Mouse (Mus musculus): ENCODE results near the gene Haghl. TPM values are rescaled to one million over a fixed set of nuclear protein-coding genes. Genes with fewer than 3 reads are reported as not detected.
"Not testable (repeated sequence)": the region's sequence is repeated elsewhere in the genome, so short reads cannot be mapped to it uniquely, and the experiment has no call there.

Gene Haghl
- polyA plus RNA-seq, 1 experiment from 2014 or later: 42.1 TPM

GRCm38 (mm10) chr17:25808789-25809605 lies 23.5 kb upstream of the Haghl start, which contains the start of gene Fbxl16:
Gene Fbxl16 (plus strand): TSS chr17:25809085.
- H3K27me3 ChIP-seq (replicated peaks; ENCODE audit: control insufficient read depth, insufficient read depth, low read length): peaks cover 32% of the 10 kb centered on the region
- ATAC-seq (ENCODE audit: low read depth): peak; percentile 85
- H3K27ac ChIP-seq (replicated peaks; ENCODE audit: low read depth, low read length): peak within 1 kb of the TSS; percentile 44; the same call in 1 of the 2 replicates
- H3K9me3 ChIP-seq (ENCODE audit: control insufficient read depth, low read length): no peaks in the 10 kb centered on the region
- peak; percentile 93 for DNase-seq (ENCODE audit: low spot score)
- no peaks in the 10 kb centered on the region for H3K36me3 ChIP-seq (ENCODE audit: control insufficient read depth, insufficient read depth, low read length)
- peak within 1 kb of the TSS; percentile 73 for H3K9ac ChIP-seq (ENCODE audit: low read depth, low read length)
- H3K4me2 ChIP-seq (ENCODE audit: low read depth, low read length): peak within 1 kb of the TSS; percentile 93
- WGBS: 0% methylated on average over 15 of the region's 100 CpGs
- peaks cover 8% of the 10 kb centered on the region; the same call in 1 of the 2 replicates for H3K4me1 ChIP-seq (ENCODE audit: control insufficient read depth, insufficient read depth, low read length)
- peak within 1 kb of the TSS; percentile 69 for H3K4me3 ChIP-seq (ENCODE audit: low read depth, low read length)

GRCm38 (mm10) chr17:25808028-25808427 lies 22.6 kb upstream of the Haghl start:
- Histone ChIP-seq H3K4me2 (ENCODE audit: low read depth, low read length) (peak overlapping the region; percentile 93), H3K9ac (ENCODE audit: low read depth, low read length) (peak overlapping the region; percentile 73; the same call in 1 of the 2 replicates), H3K27me3 (replicated peaks; ENCODE audit: control insufficient read depth, insufficient read depth, low read length) (peaks cover 32% of the 10 kb centered on the region), H3K9me3 (ENCODE audit: control insufficient read depth, low read length) (no peaks in the 10 kb centered on the region), H3K36me3 (ENCODE audit: control insufficient read depth, insufficient read depth, low read length) (no peaks in the 10 kb centered on the region), H3K4me3 (ENCODE audit: low read depth, low read length) (peak overlapping the region; percentile 69), H3K27ac (replicated peaks; ENCODE audit: low read depth, low read length) (no peak overlapping the region), H3K4me1 (ENCODE audit: control insufficient read depth, insufficient read depth, low read length) (0 out of 2 replicates have a peak, but pooled peaks cover 5% of the 10 kb centered on the region)
- no peak for ATAC-seq (ENCODE audit: low read depth)
- DNase-seq (ENCODE audit: low spot score): no peak
- WGBS: 40% methylated on average over 5 of the region's 5 CpGs

DNA sequence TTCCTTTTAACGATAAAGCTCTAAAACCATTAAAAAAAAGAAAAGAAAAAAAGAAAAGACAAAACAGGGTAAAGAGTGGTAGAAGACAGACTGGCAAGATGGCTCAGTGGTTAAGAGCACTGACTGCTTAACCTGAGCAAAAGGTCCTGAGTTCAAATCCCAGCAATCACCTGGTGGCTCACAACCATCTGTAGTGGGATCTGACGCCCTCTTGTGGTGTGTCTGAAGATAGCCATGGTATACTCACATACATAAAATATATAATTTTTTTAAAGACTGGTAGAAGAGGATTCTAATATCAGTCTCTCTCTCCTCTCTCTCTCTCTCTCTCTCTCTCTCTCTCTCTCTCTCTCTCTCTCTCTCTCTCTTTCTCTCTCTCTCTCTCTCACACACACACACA lies 22.0 kb upstream of the Haghl start:
- H3K4me3 ChIP-seq (ENCODE audit: low read depth, low read length); H3K9ac ChIP-seq (ENCODE audit: low read depth, low read length); H3K4me2 ChIP-seq (ENCODE audit: low read depth, low read length); H3K9me3 ChIP-seq (ENCODE audit: control insufficient read depth, low read length); H3K36me3 ChIP-seq (ENCODE audit: control insufficient read depth, insufficient read depth, low read length); ATAC-seq (ENCODE audit: low read depth); H3K4me1 ChIP-seq (ENCODE audit: control insufficient read depth, insufficient read depth, low read length); H3K27ac ChIP-seq (replicated peaks; ENCODE audit: low read depth, low read length); DNase-seq (ENCODE audit: low spot score): not testable (repeated sequence)
- WGBS: 53% methylated on average over 2 of the region's 2 CpGs
- peaks cover 32% of the 10 kb centered on the region for H3K27me3 ChIP-seq (replicated peaks; ENCODE audit: control insufficient read depth, insufficient read depth, low read length)

- ATAC-seq (ENCODE audit: low read depth): no peak
- no peaks in the 10 kb centered on the region for H3K36me3 ChIP-seq (ENCODE audit: control insufficient read depth, insufficient read depth, low read length)
Measured at GRCm38 (mm10) chr17:25806507-25806906, 21.0 kb upstream of the Haghl start.

DNA sequence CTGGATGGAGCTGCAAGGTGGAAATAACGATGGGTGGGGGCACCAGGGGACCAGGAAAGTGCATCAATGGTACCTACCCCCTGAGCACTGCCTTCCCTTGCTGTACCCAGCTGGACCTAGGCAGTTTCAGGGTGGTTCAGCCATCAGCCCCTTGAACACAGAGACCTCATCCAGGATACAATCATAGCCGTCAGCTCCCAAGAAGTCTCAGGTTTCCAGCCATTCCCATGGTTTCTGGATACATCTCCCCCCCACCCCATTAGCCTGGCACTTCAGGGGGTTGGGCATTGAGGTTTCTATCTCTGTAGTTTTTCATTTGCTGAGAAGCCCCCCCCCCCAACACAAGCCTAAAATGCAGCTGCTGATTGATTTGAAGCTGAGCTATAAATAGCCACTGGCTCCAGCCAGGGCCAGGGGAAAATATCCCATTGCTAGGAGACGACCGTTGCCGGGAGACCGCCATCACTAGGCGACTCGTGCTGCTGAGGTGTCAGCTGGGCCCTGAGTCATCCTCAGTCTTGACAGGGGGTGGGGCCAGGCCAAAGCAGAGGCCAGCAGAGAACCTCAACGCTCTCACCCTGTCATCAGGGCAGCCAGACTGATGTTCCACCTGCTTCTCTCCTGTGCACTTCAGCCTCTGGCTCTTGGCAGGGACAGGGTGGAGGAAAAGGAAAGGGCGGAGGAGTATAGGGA lies 17.5 kb upstream of the Haghl start:
- Histone ChIP-seq H3K27me3 (replicated peaks; ENCODE audit: control insufficient read depth, insufficient read depth, low read length) (peaks cover 1% of the 10 kb centered on the region), H3K4me3 (ENCODE audit: low read depth, low read length) (no peak overlapping the region), H3K4me1 (ENCODE audit: control insufficient read depth, insufficient read depth, low read length) (no peaks in the 10 kb centered on the region), H3K9ac (ENCODE audit: low read depth, low read length) (no peak overlapping the region), H3K9me3 (ENCODE audit: control insufficient read depth, low read length) (no peaks in the 10 kb centered on the region), H3K4me2 (ENCODE audit: low read depth, low read length) (no peak overlapping the region), H3K27ac (replicated peaks; ENCODE audit: low read depth, low read length) (no peak overlapping the region), H3K36me3 (ENCODE audit: control insufficient read depth, insufficient read depth, low read length) (no peaks in the 10 kb centered on the region)
- DNase-seq (ENCODE audit: low spot score): peak; percentile 79
- WGBS: 12% methylated on average over 10 of the region's 10 CpGs
- peak; percentile 82 for ATAC-seq (ENCODE audit: low read depth)

More at GRCm38 (mm10) chr17:25806507-25806906, 21.0 kb upstream of the Haghl start:
- Histone ChIP-seq H3K4me2 (ENCODE audit: low read depth, low read length) (no peak overlapping the region), H3K9me3 (ENCODE audit: control insufficient read depth, low read length) (no peaks in the 10 kb centered on the region), H3K9ac (ENCODE audit: low read depth, low read length) (no peak overlapping the region), H3K27ac (replicated peaks; ENCODE audit: low read depth, low read length) (no peak overlapping the region), H3K4me1 (ENCODE audit: control insufficient read depth, insufficient read depth, low read length) (0 out of 2 replicates have a peak, but pooled peaks cover 5% of the 10 kb centered on the region), H3K27me3 (replicated peaks; ENCODE audit: control insufficient read depth, insufficient read depth, low read length) (peaks cover 32% of the 10 kb centered on the region), H3K4me3 (ENCODE audit: low read depth, low read length) (no peak overlapping the region)
- WGBS: 75% methylated on average over 4 of the region's 4 CpGs
- DNase-seq (ENCODE audit: low spot score): no peak

GRCm38 (mm10) chr17:25801029-25801428 lies 15.6 kb upstream of the Haghl start:
- no peak overlapping the region for H3K9ac ChIP-seq (ENCODE audit: low read depth, low read length)
- H3K4me1 ChIP-seq (ENCODE audit: control insufficient read depth, insufficient read depth, low read length): peaks cover 8% of the 10 kb centered on the region
- peak; percentile 80 for DNase-seq (ENCODE audit: low spot score)
- peak; percentile 26; the same call in 1 of the 2 replicates for ATAC-seq (ENCODE audit: low read depth)
- H3K4me2 ChIP-seq (ENCODE audit: low read depth, low read length): no peak overlapping the region
- H3K4me3 ChIP-seq (ENCODE audit: low read depth, low read length): no peak overlapping the region
- 7% methylated on average over 6 of the region's 6 CpGs for WGBS
- H3K27me3 ChIP-seq (replicated peaks; ENCODE audit: control insufficient read depth, insufficient read depth, low read length): no peaks in the 10 kb centered on the region; the same call in 1 of the 2 replicates
- H3K36me3 ChIP-seq (ENCODE audit: control insufficient read depth, insufficient read depth, low read length): no peaks in the 10 kb centered on the region
- no peaks in the 10 kb centered on the region for H3K9me3 ChIP-seq (ENCODE audit: control insufficient read depth, low read length)
- no peak overlapping the region for H3K27ac ChIP-seq (replicated peaks; ENCODE audit: low read depth, low read length)

- Histone ChIP-seq H3K27me3 (replicated peaks; ENCODE audit: control insufficient read depth, insufficient read depth, low read length) (no peaks in the 10 kb centered on the region), H3K4me1 (ENCODE audit: control insufficient read depth, insufficient read depth, low read length) (peaks cover 16% of the 10 kb centered on the region), H3K4me2 (ENCODE audit: low read depth, low read length) (peak within 1 kb of the TSS; percentile 97), H3K4me3 (ENCODE audit: low read depth, low read length) (peak within 1 kb of the TSS; percentile 79), H3K27ac (replicated peaks; ENCODE audit: low read depth, low read length) (peak within 1 kb of the TSS; percentile 24; the same call in 1 of the 2 replicates), H3K36me3 (ENCODE audit: control insufficient read depth, insufficient read depth, low read length) (no peaks in the 10 kb centered on the region), H3K9ac (ENCODE audit: low read depth, low read length) (peak within 1 kb of the TSS; percentile 68), H3K9me3 (ENCODE audit: control insufficient read depth, low read length) (no peaks in the 10 kb centered on the region)
- ATAC-seq (ENCODE audit: low read depth) (peak; percentile 84), DNase-seq (ENCODE audit: low spot score) (peak; percentile 94)
- 0% methylated on average over 9 of the region's 35 CpGs for WGBS
Measured at GRCm38 (mm10) chr17:25796951-25797369, 11.5 kb upstream of the Haghl start, which contains the start of gene Metrn. Gene Metrn (minus strand): TSS chr17:25797136.

DNA sequence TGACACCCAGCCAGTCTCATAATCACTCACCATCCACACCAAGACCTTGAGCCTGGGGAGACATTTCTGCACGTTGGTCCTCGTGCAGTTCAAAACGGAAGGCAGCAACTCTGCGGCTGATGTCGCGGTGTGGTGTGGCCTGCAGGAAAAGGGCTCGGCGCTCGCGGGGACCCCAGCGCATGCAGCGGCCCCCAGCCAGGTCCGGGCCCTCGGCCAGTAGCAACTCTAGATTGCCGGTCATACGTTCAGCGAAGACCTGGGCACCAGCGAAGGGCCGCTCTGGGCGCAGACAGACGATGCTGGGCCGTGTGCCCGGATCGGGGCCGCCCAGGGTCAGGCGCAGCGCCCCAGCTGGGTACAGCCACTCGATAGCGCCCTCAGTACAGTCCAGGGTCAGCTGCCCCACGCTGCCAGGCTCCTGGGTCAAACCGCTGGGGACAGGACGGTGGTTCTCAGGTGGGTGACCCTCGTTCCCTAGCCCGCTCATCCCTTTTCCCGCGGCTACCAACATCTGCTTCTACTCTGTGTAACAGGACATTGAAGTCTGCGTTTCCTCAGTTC lies 10.8 kb upstream of the Haghl start:
- H3K9me3 ChIP-seq (ENCODE audit: control insufficient read depth, low read length): no peaks in the 10 kb centered on the region
- H3K36me3 ChIP-seq (ENCODE audit: control insufficient read depth, insufficient read depth, low read length): no peaks in the 10 kb centered on the region
- H3K9ac ChIP-seq (ENCODE audit: low read depth, low read length): peak overlapping the region; percentile 68
- DNase-seq (ENCODE audit: low spot score) (no peak), ATAC-seq (ENCODE audit: low read depth) (0 out of 2 replicates have a peak, but pooled peaks have one; percentile 0)
- peak overlapping the region; percentile 97 for H3K4me2 ChIP-seq (ENCODE audit: low read depth, low read length)
- H3K27ac ChIP-seq (replicated peaks; ENCODE audit: low read depth, low read length): peak overlapping the region; percentile 24; the same call in 1 of the 2 replicates
- H3K4me1 ChIP-seq (ENCODE audit: control insufficient read depth, insufficient read depth, low read length): peaks cover 20% of the 10 kb centered on the region
- WGBS: 3% methylated on average over 27 of the region's 37 CpGs
- H3K27me3 ChIP-seq (replicated peaks; ENCODE audit: control insufficient read depth, insufficient read depth, low read length): no peaks in the 10 kb centered on the region
- H3K4me3 ChIP-seq (ENCODE audit: low read depth, low read length): peak overlapping the region; percentile 79
